Mouse (Mus musculus) telencephalon, adult 2 months (tissue): ENCODE data around the gene Stum.

Experiments
- DNase-seq: peaks from one replicate; pipeline ENCODE4 v3.0.0-alpha.2; 2011; ENCODE audit warnings: low read depth, low spot score

The Stum gene

DNA sequence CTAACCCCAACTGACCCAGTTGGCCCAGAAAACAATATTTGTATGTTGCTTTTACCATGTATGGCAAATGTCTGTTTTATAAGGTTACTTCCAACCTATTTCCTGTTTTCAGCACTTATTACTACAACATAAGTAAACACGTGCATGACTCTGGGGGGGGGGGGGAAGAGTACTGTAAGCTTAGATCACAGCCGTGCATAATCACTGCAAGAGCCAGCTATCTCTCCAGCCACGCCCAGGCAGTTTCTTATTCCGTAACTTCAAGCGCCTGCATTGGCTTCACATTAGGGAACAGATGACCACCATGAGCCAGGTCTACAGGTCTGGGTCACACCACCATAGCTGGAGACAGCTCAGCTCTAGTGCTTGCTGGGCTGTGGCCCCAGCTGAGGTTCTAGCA is 53.5 kb downstream of the Stum start:
- no peak for DNase-seq

- DNase-seq, result no peak
Measured at GRCm38 (mm10) chr1:180428871-180429270, 54.4 kb downstream of the Stum start.

DNA sequence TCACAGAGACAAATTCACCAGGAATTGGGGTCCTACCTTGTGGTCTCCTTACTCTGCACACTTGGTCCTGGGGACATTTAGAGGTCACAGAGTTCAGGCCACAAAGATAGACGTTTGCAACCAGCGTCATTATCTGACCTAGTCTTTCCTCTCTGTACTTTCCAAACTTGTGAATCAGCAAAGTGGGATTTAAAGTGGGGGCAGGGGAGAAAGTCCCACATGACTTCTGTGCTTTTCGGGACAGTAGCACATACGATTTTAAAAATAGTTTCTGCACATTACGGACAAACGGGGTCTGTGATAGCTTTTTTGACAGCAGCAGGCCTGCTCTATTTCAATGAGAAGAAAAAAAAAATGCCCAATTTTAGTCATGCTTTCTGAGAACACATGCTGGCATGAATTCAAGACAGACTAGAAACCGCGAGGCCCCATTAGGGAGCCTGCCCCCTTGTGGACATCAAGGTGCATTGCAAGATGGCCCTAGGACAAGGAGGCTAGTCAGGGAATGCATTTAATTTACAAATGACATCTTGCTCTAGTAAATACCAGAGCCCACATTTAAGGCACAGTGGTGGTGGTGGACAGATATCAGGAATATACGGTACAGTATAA is 55.1 kb downstream of the Stum start:
- DNase-seq, result no peak

DNA sequence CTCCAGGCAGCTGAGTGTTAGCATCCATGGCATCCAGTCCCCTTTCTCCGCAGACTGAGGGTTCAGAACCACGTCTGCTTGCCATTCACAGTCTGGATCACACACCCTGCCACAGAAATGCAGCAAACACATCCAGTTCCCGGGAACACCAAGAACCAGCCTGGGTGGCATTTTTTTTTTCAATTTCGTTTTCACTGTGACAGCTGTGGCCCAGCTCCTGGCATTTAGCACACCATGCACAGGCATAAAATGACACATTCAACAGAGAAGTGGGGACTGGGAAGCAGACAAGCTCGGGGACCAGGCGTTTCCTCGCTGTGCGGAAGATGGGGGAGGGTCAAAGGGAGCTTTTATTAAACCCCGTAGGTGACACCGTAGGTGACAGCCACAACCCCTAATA is 55.6 kb downstream of the Stum start:
- DNase-seq, result peak; percentile 58

DNA sequence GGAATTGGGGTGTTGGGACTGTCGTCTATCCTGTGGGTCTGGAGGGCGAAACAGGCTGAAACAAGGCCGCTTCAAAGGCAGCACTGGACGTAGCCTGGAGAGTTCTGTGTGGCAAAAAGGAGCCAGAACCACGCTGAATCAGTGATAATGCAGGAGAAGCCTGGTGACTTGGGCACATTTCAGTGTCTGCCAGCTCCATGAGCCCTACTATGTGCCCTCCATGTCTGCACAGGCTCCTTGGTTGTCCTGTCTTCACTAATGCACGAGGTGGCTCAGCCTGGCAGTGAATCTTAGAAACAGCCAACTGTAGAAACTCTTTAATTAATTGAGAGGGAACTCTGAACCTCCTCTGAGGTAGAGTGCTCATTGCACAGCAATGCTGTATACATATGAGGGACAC is 56.9 kb downstream of the Stum start:
- no peak for DNase-seq

- no peak for DNase-seq
Measured at GRCm38 (mm10) chr1:180423931-180424330, 59.4 kb downstream of the Stum start.

- no peak for DNase-seq
Measured at GRCm38 (mm10) chr1:180423008-180423639, 60.2 kb downstream of the Stum start.

DNA sequence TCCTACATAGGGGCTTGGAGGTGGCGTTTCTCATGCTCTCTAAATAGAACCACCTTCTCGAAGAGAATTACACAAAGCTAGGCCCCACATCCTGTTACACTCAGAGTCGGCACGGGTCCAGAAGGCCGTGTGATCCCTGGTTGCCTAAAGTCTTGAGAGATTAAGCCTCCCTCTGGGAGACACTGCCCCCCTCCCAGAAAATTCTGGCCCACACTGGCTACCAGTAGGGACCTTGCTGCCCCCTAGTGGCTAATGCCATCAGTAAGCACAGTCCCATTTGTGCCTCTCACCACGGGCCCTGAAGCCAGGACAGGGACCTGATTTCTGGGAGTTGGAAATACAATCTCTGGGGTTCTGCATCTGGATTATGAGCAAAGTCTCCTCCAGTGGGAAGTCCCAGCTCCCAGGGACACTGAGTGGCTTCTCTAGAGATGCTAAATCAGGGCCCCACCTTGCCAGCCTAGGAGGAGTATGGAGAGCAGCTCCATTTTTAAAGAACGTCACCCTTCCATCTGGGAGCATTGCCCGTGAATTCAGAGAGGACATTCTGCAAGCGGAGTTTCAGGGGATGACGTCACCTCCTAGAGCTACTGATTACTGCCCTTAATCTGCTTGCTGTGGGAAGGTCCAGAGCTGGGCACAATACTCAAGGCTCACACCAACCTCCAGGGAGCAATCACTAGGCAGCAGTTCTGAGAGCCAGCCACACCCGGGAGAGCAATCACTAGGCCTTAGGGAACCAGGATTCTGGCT is 61.1 kb downstream of the Stum start:
- DNase-seq, result no peak

- no peak for DNase-seq
Measured at GRCm38 (mm10) chr1:180421165-180421909, 62.0 kb downstream of the Stum start.

DNA sequence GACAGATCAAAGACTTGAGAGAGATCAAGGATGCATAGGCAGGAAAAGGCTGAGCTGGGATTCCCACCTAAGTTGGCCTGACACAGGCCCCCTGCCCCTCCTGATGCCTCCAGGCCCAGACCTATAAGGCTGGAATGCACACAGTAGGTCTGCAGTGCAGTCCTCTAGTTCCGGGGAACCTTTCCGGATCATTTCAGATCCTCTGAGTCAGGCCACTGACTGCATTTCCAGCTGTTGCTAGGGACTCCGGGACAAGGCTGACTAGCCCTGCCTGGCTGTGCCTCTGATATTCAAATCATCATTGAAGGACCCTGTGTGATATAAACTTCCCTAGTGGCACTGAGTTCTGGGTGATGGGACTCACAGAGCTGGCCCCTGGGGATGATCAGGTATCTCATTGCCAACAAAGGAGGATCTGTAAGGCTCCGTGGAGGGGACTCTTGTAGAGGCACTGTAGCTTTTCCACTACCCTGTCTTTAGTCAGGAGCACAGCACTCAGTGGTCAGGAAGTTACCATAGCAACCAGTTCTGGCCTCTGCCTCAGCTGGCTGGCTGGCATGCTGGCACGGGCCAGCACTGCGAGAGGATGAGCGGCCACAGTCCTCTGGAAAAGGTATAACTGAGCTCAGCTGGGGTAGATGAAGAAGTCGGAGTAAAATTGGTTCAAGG is 62.7 kb downstream of the Stum start:
- DNase-seq, result no peak

GRCm38 (mm10) chr1:180419059-180419458 is 64.2 kb downstream of the Stum start:
- DNase-seq, result no peak

DNA sequence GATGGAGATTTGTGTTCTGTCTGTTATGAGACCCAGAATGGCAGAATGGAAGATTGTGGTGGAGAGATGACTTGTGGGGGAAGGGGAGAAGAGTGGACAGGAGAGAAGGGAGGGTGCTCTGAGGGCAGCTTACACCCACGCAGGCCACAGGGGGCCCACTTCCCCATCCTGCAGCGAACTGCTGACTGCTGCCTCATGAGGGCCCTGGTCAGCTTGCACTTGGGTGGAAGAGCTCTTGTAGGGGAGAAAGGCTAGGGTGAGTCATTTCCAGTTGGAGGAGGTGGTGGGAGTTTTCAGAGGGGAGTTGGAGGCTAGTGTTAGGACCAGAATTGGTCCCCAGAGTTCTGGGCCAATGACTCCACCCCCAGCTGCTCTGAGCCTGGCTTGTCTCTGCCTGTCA is 66.2 kb downstream of the Stum start:
- no peak for DNase-seq

DNA sequence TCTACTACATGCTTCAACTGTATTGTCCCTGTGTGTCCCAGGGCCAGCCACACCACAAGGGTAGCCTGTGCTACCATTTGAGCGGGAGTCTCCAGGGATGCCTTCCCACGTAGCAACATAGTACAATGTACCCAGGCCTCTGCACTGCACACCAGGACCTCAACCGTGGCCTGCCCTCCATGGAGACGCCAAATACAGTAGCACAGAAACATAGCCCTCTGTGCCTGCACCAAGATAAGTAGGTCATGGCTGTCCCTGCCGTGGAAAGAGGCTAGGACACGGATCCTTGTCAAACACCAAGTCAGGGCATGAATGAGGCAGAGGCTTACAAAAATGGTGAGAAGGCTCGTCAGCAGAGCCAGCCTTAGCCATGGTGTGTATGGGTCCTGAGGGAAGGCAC is 67.5 kb downstream of the Stum start:
- no peak for DNase-seq

- DNase-seq, result no peak
Measured at GRCm38 (mm10) chr1:180415064-180415463, 68.2 kb downstream of the Stum start.

- no peak for DNase-seq
Measured at GRCm38 (mm10) chr1:180410306-180410705, 73.0 kb downstream of the Stum start.

GRCm38 (mm10) chr1:180409771-180410170 is 73.5 kb downstream of the Stum start:
- DNase-seq, result no peak

DNA sequence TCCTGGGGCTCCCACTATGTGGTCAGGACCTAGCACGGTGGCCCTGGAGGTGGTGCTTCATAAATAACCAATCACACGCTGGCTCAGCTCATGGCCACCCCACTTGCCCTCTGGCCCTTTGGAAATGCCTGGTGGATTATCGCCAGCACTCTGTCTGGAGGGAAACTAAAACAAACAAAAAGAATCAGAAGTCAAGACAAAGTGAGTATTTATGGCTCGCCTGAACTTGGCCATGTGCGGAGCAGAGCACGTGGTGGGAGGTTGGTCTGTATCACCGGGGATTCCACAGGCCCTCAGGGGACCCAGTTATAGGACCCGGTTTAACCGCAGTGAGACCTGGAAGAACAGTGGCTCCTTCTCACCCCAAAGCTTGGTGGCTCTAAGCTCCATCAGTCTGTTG is 74.5 kb downstream of the Stum start:
- no peak for DNase-seq

DNA sequence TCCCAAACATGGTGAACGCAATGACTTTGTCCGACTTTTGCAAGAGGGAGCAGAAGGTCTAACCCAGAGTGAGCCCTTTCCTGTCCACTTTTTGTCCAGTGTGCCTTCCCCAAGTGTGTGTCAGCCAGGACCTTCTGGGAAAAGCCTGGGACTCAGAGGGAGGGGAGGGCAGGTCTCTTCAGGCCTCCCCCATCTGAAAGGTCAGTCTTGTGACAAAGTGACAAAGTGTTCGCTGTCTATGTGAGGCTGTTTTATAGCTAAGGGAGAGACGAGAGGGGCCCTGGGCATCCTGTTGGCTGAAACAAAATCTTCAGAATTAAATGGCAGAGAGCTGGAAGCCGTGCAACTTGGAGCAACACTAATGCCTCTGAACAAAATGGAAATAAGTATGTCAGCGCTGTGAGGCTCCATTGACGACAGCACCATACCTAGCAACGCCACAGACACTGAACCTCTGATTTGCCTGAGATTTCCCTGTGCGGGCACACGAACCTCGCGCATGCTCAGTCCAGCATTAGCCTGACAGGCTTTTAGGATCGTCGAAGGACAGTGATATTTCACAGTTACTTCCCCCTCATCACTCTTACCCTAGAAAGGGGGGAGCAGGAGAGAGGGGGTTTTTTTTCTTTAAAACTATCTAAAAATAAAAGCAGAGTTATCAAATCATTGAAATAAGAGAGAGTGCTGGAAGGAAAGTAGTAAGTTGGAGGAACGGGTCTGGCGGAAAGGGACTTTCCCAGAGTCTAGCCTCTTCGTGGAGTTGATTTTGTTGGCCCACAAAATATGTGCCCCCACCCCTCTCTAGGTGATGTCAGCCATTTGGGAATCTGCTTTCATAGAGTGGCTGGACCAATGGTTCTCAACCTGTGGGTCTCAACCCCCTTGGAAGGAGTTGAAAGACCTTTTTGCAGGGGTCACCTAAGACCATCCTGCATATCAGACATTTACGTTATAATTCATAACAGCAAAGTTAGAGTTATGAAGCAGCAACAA is 75.3 kb downstream of the Stum start:
- no peak for DNase-seq

DNA sequence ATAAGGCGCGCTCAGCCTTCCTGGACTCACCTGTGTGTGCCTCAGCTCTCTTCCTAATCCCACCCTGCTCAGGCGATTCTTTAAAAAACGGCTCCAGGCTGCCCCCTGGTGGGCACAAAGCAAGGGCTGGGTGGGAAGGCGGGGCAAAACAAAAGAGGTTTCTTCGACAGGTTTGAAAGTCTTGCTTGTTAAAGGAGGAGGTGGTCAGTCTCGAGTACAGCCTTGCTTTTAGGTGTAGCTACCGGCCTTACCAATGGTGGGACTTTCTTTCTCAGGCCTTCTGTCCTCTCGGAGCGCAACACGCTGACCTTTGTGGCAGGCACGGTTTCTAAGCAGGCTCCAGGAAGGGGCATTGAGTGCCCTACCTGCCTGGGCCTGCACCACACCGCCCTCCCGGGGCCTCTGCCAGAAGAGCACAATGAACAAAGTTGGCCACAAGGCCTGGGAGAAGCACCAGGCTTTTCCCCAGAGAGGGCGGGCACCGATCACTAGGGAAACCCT is 76.1 kb downstream of the Stum start:
- no peak for DNase-seq

- DNase-seq, result no peak
Measured at GRCm38 (mm10) chr1:180406336-180407035, 76.8 kb downstream of the Stum start.
